Mouse (Mus musculus): ENCODE results near the gene Arid4b.

DNA sequence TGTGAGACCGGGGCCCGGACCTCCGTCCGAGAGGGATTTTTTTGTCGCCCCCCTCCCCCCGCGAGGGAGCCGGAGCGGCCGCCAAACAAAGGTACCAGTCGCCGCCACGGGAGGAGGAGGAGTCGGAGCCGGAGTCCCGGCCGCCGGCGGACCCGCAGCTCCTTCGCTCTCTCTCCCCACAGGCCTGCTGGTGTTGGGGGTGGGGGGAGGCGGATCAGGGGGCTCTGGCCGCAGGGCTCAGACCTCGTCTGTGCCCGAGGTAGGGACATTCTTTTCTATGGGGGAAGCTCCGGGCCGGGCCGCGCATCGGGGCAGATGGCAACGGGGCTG is 875 bp downstream of the Arid4b start:
- TF ChIP-seq CTCF (IDR thresholded peaks at IDR 0.05; ENCODE audit: control insufficient read depth, insufficient read depth, insufficient replicate concordance, low read depth, low read length) (no peak), POLR2A (IDR thresholded peaks at IDR 0.05; ENCODE audit: control insufficient read depth, low read depth, low read length) (no peak)
